Comparison of ENCODE assay signal across 7 mouse cellular contexts in genomic region chr12:112808212-112808586, GRCm38 (mm10). TPM values are rescaled to one million over a fixed set of nuclear protein-coding genes. Genes with fewer than 3 reads are reported as not detected.
DNase-seq lines count a peak whose midpoint lies in the region; ATAC-seq and TF ChIP-seq lines count a peak whose summit lies in the region.

No protein-coding gene starts in this region.

- H3K27ac ChIP-seq in liver, embryonic 11.5 days (ENCODE audit: low read depth, low read length), result no peak overlapping the region
- H3K27ac ChIP-seq in forebrain, embryonic 10.5 days, result peak overlapping the region; percentile 80
- no peak overlapping the region for H3K27ac ChIP-seq in limb, embryonic 11.5 days (replicated peaks; ENCODE audit: low read depth, low read length)
- H3K27ac ChIP-seq in small intestine, adult 2 months (ENCODE audit: insufficient read depth, low read depth, low read length), result no peak overlapping the region

- H3K4me1 ChIP-seq in liver, embryonic 11.5 days (replicated peaks; ENCODE audit: control insufficient read depth, insufficient read depth, low read length), result peaks cover 11% of the 10 kb centered on the region; the same call in 1 of the 2 replicates
- peaks cover 39% of the 10 kb centered on the region for H3K4me1 ChIP-seq in forebrain, embryonic 10.5 days
- H3K4me1 ChIP-seq in limb, embryonic 11.5 days (ENCODE audit: control insufficient read depth, insufficient read depth, low read length), result peaks cover 9% of the 10 kb centered on the region; the same call in 1 of the 2 replicates
- peaks cover 11% of the 10 kb centered on the region for H3K4me1 ChIP-seq in small intestine, adult 2 months (ENCODE audit: control insufficient read depth, insufficient read depth, insufficient read length, low read length)

- no peak for TF ChIP-seq POLR2A in small intestine, adult 2 months (IDR thresholded peaks at IDR 0.05; ENCODE audit: low read depth, low read length)

- no peak for ATAC-seq in liver, embryonic 11.5 days (replicated peaks; ENCODE audit: low FRiP score)
- no peak for ATAC-seq in limb, embryonic 11.5 days (ENCODE audit: insufficient number of reproducible peaks, low FRiP score, low TSS enrichment, low read depth)

- TF ChIP-seq CTCF in small intestine, adult 2 months (IDR thresholded peaks at IDR 0.05; ENCODE audit: extremely low read depth, insufficient read length, insufficient replicate concordance, low read depth, low read length), result no peak

- H3K36me3 ChIP-seq in liver, embryonic 11.5 days (ENCODE audit: control insufficient read depth, insufficient read depth, low read length), result no peaks in the 10 kb centered on the region
- H3K36me3 ChIP-seq in forebrain, embryonic 10.5 days (replicated peaks), result peaks cover 23% of the 10 kb centered on the region
- no peaks in the 10 kb centered on the region for H3K36me3 ChIP-seq in limb, embryonic 11.5 days (ENCODE audit: control insufficient read depth, insufficient read depth, low read length)
- no peaks in the 10 kb centered on the region for H3K36me3 ChIP-seq in small intestine, adult 2 months (ENCODE audit: control insufficient read depth, insufficient read depth, low read length)

- H3K27me3 ChIP-seq in liver, embryonic 11.5 days (replicated peaks; ENCODE audit: control insufficient read depth, insufficient read depth, low read length), result peaks cover 30% of the 10 kb centered on the region
- peaks cover 48% of the 10 kb centered on the region for H3K27me3 ChIP-seq in forebrain, embryonic 10.5 days (ENCODE audit: poor library complexity, severe bottlenecking)
- H3K27me3 ChIP-seq in limb, embryonic 11.5 days (ENCODE audit: control insufficient read depth, insufficient read depth, low read length), result no peaks in the 10 kb centered on the region
- peaks cover 7% of the 10 kb centered on the region; the same call in 1 of the 2 replicates for H3K27me3 ChIP-seq in small intestine, adult 2 months (ENCODE audit: control insufficient read depth, insufficient read depth, low read length)

- WGBS in liver, embryonic 11.5 days, result 70% methylated on average over 5 of the region's 5 CpGs
- WGBS in forebrain, embryonic 10.5 days, result 69% methylated on average over 5 of the region's 5 CpGs
- 78% methylated on average over 5 of the region's 5 CpGs for WGBS in limb, embryonic 11.5 days
- 75% methylated on average over 5 of the region's 5 CpGs for WGBS in small intestine, adult 2 months

- peak overlapping the region; percentile 99 for H3K4me2 ChIP-seq in liver, embryonic 11.5 days
- H3K4me2 ChIP-seq in limb, embryonic 11.5 days (ENCODE audit: low read depth, severe bottlenecking), result peak overlapping the region; percentile 97

- H3K9me3 ChIP-seq in liver, embryonic 11.5 days (ENCODE audit: control insufficient read depth, low read length), result no peaks in the 10 kb centered on the region
- no peaks in the 10 kb centered on the region for H3K9me3 ChIP-seq in forebrain, embryonic 10.5 days
- no peaks in the 10 kb centered on the region for H3K9me3 ChIP-seq in limb, embryonic 11.5 days (ENCODE audit: control insufficient read depth, low read length)

- peak overlapping the region; percentile 64 for H3K4me3 ChIP-seq in liver, embryonic 11.5 days (ENCODE audit: low read depth, low read length)
- H3K4me3 ChIP-seq in forebrain, embryonic 10.5 days, result peak overlapping the region; percentile 79
- H3K4me3 ChIP-seq in limb, embryonic 11.5 days (ENCODE audit: low read depth, low read length), result peak overlapping the region; percentile 67
- H3K4me3 ChIP-seq in small intestine, adult 2 months (ENCODE audit: low read depth, low read length), result peak overlapping the region; percentile 82; the same call in 1 of the 2 replicates

- DNase-seq in liver, embryonic 11.5 days (ENCODE audit: low spot score), result no peak
- no peak for DNase-seq in liver
- DNase-seq in forebrain, embryonic 10.5 days (ENCODE audit: extremely low spot score, low spot score), result no peak
- no peak for DNase-seq in limb, embryonic 11.5 days (ENCODE audit: low spot score)
- DNase-seq in right cerebral cortex, adult 18-20 months, result no peak
- no peak for DNase-seq in cerebellum, postnatal 25 days

- H3K9ac ChIP-seq in liver, embryonic 11.5 days (ENCODE audit: low read depth, low read length), result no peak overlapping the region
- H3K9ac ChIP-seq in limb, embryonic 11.5 days (ENCODE audit: low read length), result peak overlapping the region; percentile 36

RNA-seq across cellular contexts. Expression of gene Clba1, which starts 0.5 kb away (rescaled TPM):
- polyA plus RNA-seq in liver, embryonic 11.5 days (2014; fragmentation: Nextera tagmentation; extraction: Ambion mirVana), result 2.2 and 2.5 TPM in 2 replicates
- polyA plus RNA-seq in forebrain, embryonic 10.5 days (2016; fragmentation: Nextera tagmentation; extraction: Ambion mirVana), result 11.3 and 12.3 TPM in 2 replicates
- 7.0 and 7.6 TPM in 2 replicates for polyA plus RNA-seq in limb, embryonic 11.5 days (2014; fragmentation: Nextera tagmentation; extraction: Ambion mirVana)
- polyA plus RNA-seq in small intestine, adult 2 months (2012; rRNA removed), result 1.2 and 1.6 TPM in 2 replicates

RNA-seq across cellular contexts. Expression of gene Ahnak2, which starts 5.7 kb away (rescaled TPM):
- polyA plus RNA-seq in liver, embryonic 11.5 days (2014; fragmentation: Nextera tagmentation; extraction: Ambion mirVana), result 0.23 and 0.34 TPM in 2 replicates
- polyA plus RNA-seq in forebrain, embryonic 10.5 days (2016; fragmentation: Nextera tagmentation; extraction: Ambion mirVana), result 0.05 and 0.11 TPM in 2 replicates
- 0.17 and 0.40 TPM in 2 replicates for polyA plus RNA-seq in limb, embryonic 11.5 days (2014; fragmentation: Nextera tagmentation; extraction: Ambion mirVana)
- polyA plus RNA-seq in small intestine, adult 2 months (2012; rRNA removed), result 1.4 and 2.1 TPM in 2 replicates

RNA-seq across cellular contexts. Expression of gene Cdca4, which starts 21.0 kb away (rescaled TPM):
- 111 and 125 TPM in 2 replicates for polyA plus RNA-seq in liver, embryonic 11.5 days (2014; fragmentation: Nextera tagmentation; extraction: Ambion mirVana)
- 189 and 199 TPM in 2 replicates for polyA plus RNA-seq in forebrain, embryonic 10.5 days (2016; fragmentation: Nextera tagmentation; extraction: Ambion mirVana)
- polyA plus RNA-seq in limb, embryonic 11.5 days (2014; fragmentation: Nextera tagmentation; extraction: Ambion mirVana), result 180 and 189 TPM in 2 replicates
- polyA plus RNA-seq in small intestine, adult 2 months (2012; rRNA removed), result 8.0 and 15.8 TPM in 2 replicates

RNA-seq across cellular contexts. Expression of gene Pld4, which starts 47.7 kb away (rescaled TPM):
- 6.3 and 7.4 TPM in 2 replicates for polyA plus RNA-seq in liver, embryonic 11.5 days (2014; fragmentation: Nextera tagmentation; extraction: Ambion mirVana)
- polyA plus RNA-seq in forebrain, embryonic 10.5 days (2016; fragmentation: Nextera tagmentation; extraction: Ambion mirVana), result 3.8 and 3.9 TPM in 2 replicates
- 2.8 TPM in 2 replicates for polyA plus RNA-seq in limb, embryonic 11.5 days (2014; fragmentation: Nextera tagmentation; extraction: Ambion mirVana)
- 21.8 and 28.2 TPM in 2 replicates for polyA plus RNA-seq in small intestine, adult 2 months (2012; rRNA removed)

RNA-seq across cellular contexts. Expression of gene Gpr132, which starts 59.8 kb away (rescaled TPM):
- polyA plus RNA-seq in liver, embryonic 11.5 days (2014; fragmentation: Nextera tagmentation; extraction: Ambion mirVana), result 0.53 and 0.62 TPM in 2 replicates
- polyA plus RNA-seq in forebrain, embryonic 10.5 days (2016; fragmentation: Nextera tagmentation; extraction: Ambion mirVana), result 0.06 and 0.07 TPM in 2 replicates
- polyA plus RNA-seq in limb, embryonic 11.5 days (2014; fragmentation: Nextera tagmentation; extraction: Ambion mirVana), result not detected in 2 replicates
- polyA plus RNA-seq in small intestine, adult 2 months (2012; rRNA removed), result 5.4 and 8.2 TPM in 2 replicates
